Mouse (Mus musculus): ENCODE measurements around the gene Man2c1. TPM values are rescaled to one million over a fixed set of nuclear protein-coding genes. Genes with fewer than 3 reads are reported as not detected.

Man2c1 gene
- total RNA-seq (2023), result 189 TPM

DNA sequence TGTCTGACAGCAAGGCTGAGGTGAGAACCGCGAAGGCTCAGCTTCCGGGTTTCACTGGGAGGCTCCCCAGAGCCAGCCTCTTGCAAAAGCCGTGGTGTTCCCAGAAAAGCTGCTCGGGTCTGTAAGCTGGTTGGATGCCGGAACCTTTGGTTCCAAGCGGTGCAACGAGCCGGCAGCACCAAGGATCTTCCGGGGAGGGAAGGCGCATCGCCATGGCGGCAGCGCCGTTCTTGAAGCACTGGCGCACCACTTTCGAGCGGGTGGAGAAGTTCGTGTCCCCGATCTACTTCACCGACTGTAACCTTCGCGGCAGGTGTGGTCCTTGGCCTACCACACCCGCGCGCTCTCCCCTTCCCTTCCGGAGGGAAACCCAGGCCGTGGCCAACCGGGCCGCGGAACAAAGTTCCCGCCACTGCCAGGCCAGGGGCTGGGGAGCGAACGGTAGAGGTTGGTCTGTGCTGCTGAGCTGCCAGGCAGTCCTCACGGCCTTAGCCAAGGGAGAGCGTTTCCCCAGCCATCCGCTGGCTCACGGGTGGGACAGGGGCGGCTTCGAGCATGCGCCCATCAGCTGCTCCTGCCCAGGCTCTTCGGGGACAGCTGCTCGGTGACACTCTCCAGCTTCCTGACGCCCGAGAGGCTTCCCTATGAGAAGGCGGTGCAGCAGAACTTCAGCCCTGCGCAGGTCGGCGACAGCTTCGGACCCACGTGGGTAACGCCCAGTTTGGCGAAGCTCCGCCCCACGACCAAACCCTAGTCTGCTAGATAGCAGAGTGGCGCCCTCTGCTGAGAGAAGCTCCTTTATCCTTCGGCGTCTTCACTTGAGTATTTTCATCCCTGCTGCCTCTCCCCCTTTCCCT is at the start of gene Man2c1:
TSS of gene Man2c1 (plus strand) at position 114 of the 857 bp plus-strand sequence.

GRCm38 (mm10) chr9:57148144-57148878 is 17.8 kb downstream of the Man2c1 start, which contains the start of gene Neil1:
Gene Neil1 (minus strand): TSS chr9:57148305.

DNA sequence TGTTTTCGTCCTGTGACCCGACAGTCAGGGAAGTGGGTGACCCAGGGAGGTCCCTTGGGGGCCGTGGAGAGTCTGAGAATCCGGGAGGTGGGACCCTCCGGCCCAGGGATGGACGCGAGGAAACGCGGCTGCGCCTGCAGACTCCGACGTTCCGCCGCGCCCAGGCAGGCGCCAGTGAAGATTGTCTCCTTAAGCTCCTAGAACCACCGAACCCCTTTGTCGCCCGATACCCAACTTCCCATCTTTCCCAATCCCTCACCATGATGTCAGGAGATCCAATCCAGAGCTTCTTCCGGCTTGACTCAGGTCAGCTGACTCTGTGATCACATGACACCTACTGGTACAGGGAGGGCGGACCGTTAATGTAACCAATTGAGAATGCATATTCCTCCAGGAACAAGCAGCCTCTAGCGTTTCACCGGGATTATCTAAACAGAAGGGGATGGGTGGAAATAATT is 27.6 kb downstream of the Man2c1 start, which contains the start of gene Commd4:
TSS of gene Commd4 (minus strand) at position 319 of the 458 bp plus-strand sequence.

Other genes with a start within 250 kb of the Man2c1 start
- gene Snx33, start 202.3 kb upstream of the Man2c1 start, total RNA-seq (2023), result 14.1 TPM
- 88.9 TPM for gene Imp3, start 193.2 kb upstream of the Man2c1 start, total RNA-seq (2023)
- 8.1 TPM for gene Snupn, start 179.8 kb upstream of the Man2c1 start, total RNA-seq (2023)
- gene Ptpn9, start 135.8 kb upstream of the Man2c1 start, total RNA-seq (2023), result 14.0 TPM
- 111 TPM for gene Sin3a, start 58.6 kb upstream of the Man2c1 start, total RNA-seq (2023)
- gene Neil1, start 17.6 kb downstream of the Man2c1 start, total RNA-seq (2023), result 34.4 TPM
- 96.9 TPM for gene Commd4, start 27.6 kb downstream of the Man2c1 start, total RNA-seq (2023)
- not detected for gene Trcg1, start 105.9 kb downstream of the Man2c1 start, total RNA-seq (2023)
- gene 1700017B05Rik, start 131.9 kb downstream of the Man2c1 start, total RNA-seq (2023), result 97.8 TPM

Measured in CD4-positive naive resting alpha-beta T cell, adult 57 days (primary cell).